ENCODE assay signal across 7 mouse cellular contexts in the genomic region with DNA sequence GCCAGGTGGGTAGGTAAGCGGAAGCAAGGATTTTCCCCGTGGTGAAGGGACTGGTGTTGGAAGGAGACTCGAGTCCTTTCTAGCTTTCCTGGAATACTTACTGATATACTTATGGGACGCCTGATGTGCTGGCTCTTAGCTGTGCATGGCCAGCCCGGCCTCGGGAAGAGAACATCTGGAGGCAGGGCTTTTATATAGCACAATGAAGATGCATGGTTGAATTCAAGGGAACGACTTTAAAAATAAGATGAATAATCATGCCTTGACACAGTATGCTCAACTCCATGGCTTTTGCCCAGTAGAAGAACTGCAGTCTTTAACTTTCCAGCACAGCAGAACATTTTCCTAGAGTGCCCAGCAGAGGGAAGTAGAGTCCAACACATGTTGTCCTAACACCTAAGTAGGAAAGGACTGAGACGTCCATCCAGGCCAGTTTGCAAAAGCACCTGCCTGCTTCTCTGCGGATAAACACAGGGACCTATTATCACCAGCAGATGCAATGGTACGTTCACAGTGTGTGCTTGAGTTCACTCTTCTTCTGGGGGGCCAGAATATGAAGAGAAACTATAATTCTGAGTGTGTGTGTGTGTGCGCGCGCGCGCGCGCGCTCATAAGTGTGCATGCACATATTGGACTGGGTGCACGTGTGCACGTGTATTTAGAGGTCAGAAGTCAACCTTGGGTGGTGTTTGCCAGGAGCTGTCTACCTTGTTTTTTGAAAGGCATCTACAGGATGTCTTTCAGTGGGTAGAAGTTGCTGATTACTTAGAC. TPM values are rescaled to one million over a fixed set of nuclear protein-coding genes. Genes with fewer than 3 reads are reported as not detected.
A peak's percentile ranks its signal among the peaks of the same experiment; 100 is the strongest.
DNase-seq lines count a peak whose midpoint lies in the region; ATAC-seq and TF ChIP-seq lines count a peak whose summit lies in the region.

No protein-coding gene starts in this region.

- H3K4me1 ChIP-seq in cerebellum, adult 2 months (ENCODE audit: control insufficient read depth, insufficient read depth, low read length), result no peaks in the 10 kb centered on the region
- peaks cover 4% of the 10 kb centered on the region for H3K4me1 ChIP-seq in forebrain, postnatal 0 days (ENCODE audit: insufficient read depth)
- H3K4me1 ChIP-seq in hindbrain, embryonic 12.5 days, result peaks cover 12% of the 10 kb centered on the region

- H3K36me3 ChIP-seq in forebrain, postnatal 0 days (ENCODE audit: insufficient read depth), result no peaks in the 10 kb centered on the region
- no peaks in the 10 kb centered on the region for H3K36me3 ChIP-seq in hindbrain, embryonic 12.5 days

- no peak overlapping the region for H3K4me2 ChIP-seq in forebrain, postnatal 0 days (ENCODE audit: low read depth)
- H3K4me2 ChIP-seq in hindbrain, embryonic 12.5 days (replicated peaks), result no peak overlapping the region

- ATAC-seq in forebrain, postnatal 0 days, result peak; percentile 72
- ATAC-seq in hindbrain, embryonic 12.5 days (ENCODE audit: low FRiP score), result peak; percentile 57

- peak; percentile 33 for DNase-seq in WW6 (ENCODE audit: low read depth, low spot score)
- peak; percentile 67 to 73 for DNase-seq in cerebellum, adult 2 months
- DNase-seq in forebrain, postnatal 0 days, result peak; percentile 86
- DNase-seq in layer of hippocampus, adult 9-10 months (ENCODE audit: low spot score), result peak; percentile 58
- DNase-seq in lung, postnatal 10 days, result peak; percentile 87
- DNase-seq in retina, postnatal 1 day, result peak; percentile 84

- H3K9ac ChIP-seq in forebrain, postnatal 0 days, result no peak overlapping the region
- no peak overlapping the region for H3K9ac ChIP-seq in hindbrain, embryonic 12.5 days

- H3K27me3 ChIP-seq in cerebellum, adult 2 months (ENCODE audit: control insufficient read depth, insufficient read depth, low read length), result no peaks in the 10 kb centered on the region
- no peaks in the 10 kb centered on the region for H3K27me3 ChIP-seq in forebrain, postnatal 0 days (ENCODE audit: insufficient read depth, low read length)
- peaks cover 6% of the 10 kb centered on the region; the same call in 1 of the 2 replicates for H3K27me3 ChIP-seq in hindbrain, embryonic 12.5 days

- H3K27ac ChIP-seq in cerebellum, adult 2 months (ENCODE audit: insufficient read depth, low read length), result no peak overlapping the region
- no peak overlapping the region for H3K27ac ChIP-seq in forebrain, postnatal 0 days (ENCODE audit: low read depth, low read length)
- no peak overlapping the region for H3K27ac ChIP-seq in hindbrain, embryonic 12.5 days

- H3K9me3 ChIP-seq in forebrain, postnatal 0 days (ENCODE audit: low read length), result no peaks in the 10 kb centered on the region
- no peaks in the 10 kb centered on the region for H3K9me3 ChIP-seq in hindbrain, embryonic 12.5 days (replicated peaks)

- WGBS in cerebellum, adult 2 months, result 66% methylated on average over 20 of the region's 20 CpGs
- 71% methylated on average over 20 of the region's 20 CpGs for WGBS in forebrain, postnatal 0 days
- WGBS in hindbrain, embryonic 12.5 days, result 73% methylated on average over 20 of the region's 20 CpGs

- TF ChIP-seq CTCF in cerebellum, adult 2 months (IDR thresholded peaks at IDR 0.05; ENCODE audit: borderline replicate concordance, insufficient read depth, low read depth, low read length), result peak; percentile 68
- peak; percentile 87 for TF ChIP-seq CTCF in forebrain, postnatal 0 days (IDR thresholded peaks at IDR 0.05; ENCODE audit: low read depth)

- no peak for TF ChIP-seq POLR2A in cerebellum, adult 2 months (IDR thresholded peaks at IDR 0.05; ENCODE audit: borderline replicate concordance, insufficient read depth, low read length)

- H3K4me3 ChIP-seq in cerebellum, adult 2 months (replicated peaks; ENCODE audit: insufficient read depth, low read depth, low read length), result no peak overlapping the region
- no peak overlapping the region for H3K4me3 ChIP-seq in forebrain, postnatal 0 days (ENCODE audit: low read depth, low read length)
- no peak overlapping the region for H3K4me3 ChIP-seq in hindbrain, embryonic 12.5 days

RNA-seq across cellular contexts. Expression of gene Echdc3, which starts 19.8 kb away (rescaled TPM):
- polyA plus RNA-seq in cerebellum, adult 2 months (2012; rRNA removed), result 3.1 and 3.3 TPM in 2 replicates
- 1.5 TPM in 2 replicates for total RNA-seq in forebrain, postnatal 0 days (2014; rRNA removed)
- polyA plus RNA-seq in forebrain, postnatal 0 days (2015; fragmentation: Nextera tagmentation; extraction: Ambion mirVana), result 0.96 and 1.5 TPM in 2 replicates
- polyA plus RNA-seq in hindbrain, embryonic 12.5 days (2016; fragmentation: Nextera tagmentation; extraction: Ambion mirVana), result 2.8 and 3.0 TPM in 2 replicates

Comparison
In these comparisons a context has a peak if more than half of its experiments do, and no peak if none do; other contexts are left out.
1. DNase-seq: peak in every context shown above with its lines; median percentile 87 in lung, postnatal 10 days; 86 in forebrain, postnatal 0 days; 84 in retina, postnatal 1 day; 70 in cerebellum, adult 2 months; 58 in layer of hippocampus, adult 9-10 months; 33 in WW6.